Mouse (Mus musculus): Measurements from ENCODE around the gene Kctd18. TPM values are rescaled to one million over a fixed set of nuclear protein-coding genes. Genes with fewer than 3 reads are reported as not detected.
"Not testable (repeated sequence)": the region's sequence is repeated elsewhere in the genome, so short reads cannot be mapped to it uniquely, and the experiment has no call there.

Gene Kctd18
- 30.4 and 32.8 TPM in 2 replicates for total RNA-seq (2017)

DNA sequence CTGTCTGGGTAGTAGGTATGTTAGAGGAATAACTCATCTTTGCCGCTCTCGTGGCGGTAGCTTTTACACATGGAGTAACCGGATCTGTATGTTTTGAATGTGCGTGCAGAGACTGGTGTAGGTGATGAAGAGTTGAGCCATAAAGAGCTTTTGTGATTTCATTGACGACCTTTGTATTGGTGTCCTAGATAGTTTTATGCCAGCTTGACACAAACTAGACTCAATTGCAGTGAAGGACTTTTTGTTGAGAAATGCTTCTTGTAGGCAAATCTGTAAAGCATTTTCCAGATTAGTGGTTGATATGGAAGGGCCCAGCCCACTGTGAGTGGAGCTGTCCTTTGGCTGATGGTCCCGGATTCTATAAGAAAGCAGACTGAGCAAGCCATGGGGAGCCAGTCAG lies at the start of gene Kctd18:
TSS of gene Kctd18 (minus strand) at position 101 of the 400 bp plus-strand sequence.
- no peak for ATAC-seq (replicated peaks in 1 of 2; ENCODE audit: insufficient read depth in 1 of 2, low FRiP score in 2 of 2, low TSS enrichment in 1 of 2, low read depth in 1 of 2, poor library complexity in 2 of 2, severe bottlenecking in 2 of 2)

DNA sequence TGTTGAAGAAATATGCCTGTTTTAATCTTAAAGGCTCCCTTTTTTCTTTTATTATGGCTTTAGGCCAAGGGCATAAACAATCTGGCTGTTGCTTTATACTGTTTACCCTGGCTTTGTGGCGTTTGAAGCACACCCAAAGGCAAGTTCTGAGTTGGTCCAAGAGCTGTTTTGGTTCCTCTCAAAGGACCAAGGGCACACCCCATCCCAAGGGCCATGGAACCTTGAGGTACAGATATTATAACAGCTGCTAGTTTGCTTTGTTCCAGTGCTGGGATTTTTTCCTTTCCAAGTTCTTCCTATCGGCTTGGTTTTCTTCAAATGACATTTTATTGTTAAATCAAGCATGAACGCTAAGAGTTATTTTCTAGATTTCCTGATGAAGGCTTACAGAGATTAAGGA lies 46.9 kb upstream of the Kctd18 start:
- no peak for ATAC-seq (replicated peaks in 1 of 2; ENCODE audit: insufficient read depth in 1 of 2, low FRiP score in 2 of 2, low TSS enrichment in 1 of 2, low read depth in 1 of 2, poor library complexity in 2 of 2, severe bottlenecking in 2 of 2)

DNA sequence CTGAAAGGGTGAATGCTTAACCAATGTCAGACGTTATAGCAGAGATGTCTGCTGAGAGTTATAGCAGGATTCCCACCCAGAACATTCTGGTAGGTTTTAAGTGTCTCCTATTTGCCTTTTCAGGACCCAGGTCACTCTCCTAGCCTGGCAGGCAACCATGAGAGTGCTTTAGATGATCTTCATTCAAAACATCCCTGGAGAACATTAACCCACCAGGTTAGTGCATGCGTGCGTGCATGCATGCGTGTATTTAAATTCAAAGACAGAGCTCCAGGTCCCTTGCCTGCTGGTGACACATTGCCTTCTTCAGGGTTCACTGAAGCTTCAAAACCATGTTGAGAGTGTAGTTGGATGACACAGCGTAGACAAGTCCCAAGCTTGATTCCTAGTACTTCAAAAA lies 46.4 kb upstream of the Kctd18 start:
- ATAC-seq (replicated peaks in 1 of 2; ENCODE audit: insufficient read depth in 1 of 2, low FRiP score in 2 of 2, low TSS enrichment in 1 of 2, low read depth in 1 of 2, poor library complexity in 2 of 2, severe bottlenecking in 2 of 2) = no peak

DNA sequence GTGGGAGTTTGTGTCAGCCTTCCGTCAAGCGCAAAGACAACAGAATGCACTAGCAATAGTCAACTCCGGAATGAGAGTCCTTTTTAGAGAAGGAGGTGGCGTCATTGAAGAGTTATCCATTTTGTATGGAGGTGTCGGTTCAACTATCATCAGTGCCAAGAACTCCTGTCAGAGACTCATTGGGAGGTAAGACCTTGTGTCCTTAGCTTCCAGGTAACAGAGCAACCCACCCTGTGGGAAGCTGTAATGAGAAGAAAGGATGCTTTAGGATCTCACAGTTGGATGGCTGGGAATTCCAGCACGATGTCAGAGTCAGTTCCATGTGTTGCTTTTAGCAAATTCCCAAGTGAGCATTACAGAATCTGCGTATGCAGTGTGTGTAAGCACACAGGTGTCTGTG lies 43.4 kb upstream of the Kctd18 start:
- no peak for ATAC-seq (replicated peaks in 1 of 2; ENCODE audit: insufficient read depth in 1 of 2, low FRiP score in 2 of 2, low TSS enrichment in 1 of 2, low read depth in 1 of 2, poor library complexity in 2 of 2, severe bottlenecking in 2 of 2)

DNA sequence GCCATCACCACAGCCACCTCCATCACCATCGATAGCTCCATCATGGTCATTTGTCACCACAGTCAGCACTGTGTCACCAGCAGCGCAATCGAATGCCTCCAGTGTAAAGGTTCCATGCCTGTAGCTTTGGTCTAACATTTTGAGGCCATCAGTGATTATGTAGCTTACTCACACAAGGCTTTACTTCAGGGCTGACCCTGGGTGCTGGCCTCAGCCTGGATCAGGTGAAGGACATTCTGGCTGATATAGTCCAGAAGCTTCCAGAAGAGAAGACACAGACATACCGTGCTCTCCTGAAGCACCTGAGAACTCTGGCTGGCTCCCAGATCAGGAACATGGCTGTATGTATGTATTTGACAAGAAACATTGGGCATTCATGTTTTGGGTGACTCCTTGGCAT lies 40.1 kb upstream of the Kctd18 start:
- ATAC-seq (replicated peaks in 1 of 2; ENCODE audit: insufficient read depth in 1 of 2, low FRiP score in 2 of 2, low TSS enrichment in 1 of 2, low read depth in 1 of 2, poor library complexity in 2 of 2, severe bottlenecking in 2 of 2) = no peak

DNA sequence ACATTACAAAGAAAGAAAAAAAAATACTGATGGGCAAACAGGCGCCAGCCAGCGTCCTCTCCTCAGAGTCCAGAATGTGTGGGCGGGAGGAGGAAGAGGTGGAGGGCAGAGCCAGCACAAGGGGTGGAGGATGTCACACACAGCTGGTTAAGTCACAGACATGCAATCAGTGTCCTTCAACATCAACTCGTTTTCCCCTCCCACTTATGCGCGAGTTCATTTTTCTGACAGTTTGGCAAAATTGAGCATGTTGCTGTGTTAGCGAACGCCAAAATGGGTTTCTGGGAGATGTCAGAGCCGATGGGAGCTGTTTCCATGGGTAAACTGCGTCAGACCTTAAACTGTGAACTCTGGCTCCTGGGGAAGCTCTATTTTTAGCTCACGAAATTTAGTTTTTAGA lies 38.2 kb upstream of the Kctd18 start:
- no peak for ATAC-seq (replicated peaks in 1 of 2; ENCODE audit: insufficient read depth in 1 of 2, low FRiP score in 2 of 2, low TSS enrichment in 1 of 2, low read depth in 1 of 2, poor library complexity in 2 of 2, severe bottlenecking in 2 of 2)

DNA sequence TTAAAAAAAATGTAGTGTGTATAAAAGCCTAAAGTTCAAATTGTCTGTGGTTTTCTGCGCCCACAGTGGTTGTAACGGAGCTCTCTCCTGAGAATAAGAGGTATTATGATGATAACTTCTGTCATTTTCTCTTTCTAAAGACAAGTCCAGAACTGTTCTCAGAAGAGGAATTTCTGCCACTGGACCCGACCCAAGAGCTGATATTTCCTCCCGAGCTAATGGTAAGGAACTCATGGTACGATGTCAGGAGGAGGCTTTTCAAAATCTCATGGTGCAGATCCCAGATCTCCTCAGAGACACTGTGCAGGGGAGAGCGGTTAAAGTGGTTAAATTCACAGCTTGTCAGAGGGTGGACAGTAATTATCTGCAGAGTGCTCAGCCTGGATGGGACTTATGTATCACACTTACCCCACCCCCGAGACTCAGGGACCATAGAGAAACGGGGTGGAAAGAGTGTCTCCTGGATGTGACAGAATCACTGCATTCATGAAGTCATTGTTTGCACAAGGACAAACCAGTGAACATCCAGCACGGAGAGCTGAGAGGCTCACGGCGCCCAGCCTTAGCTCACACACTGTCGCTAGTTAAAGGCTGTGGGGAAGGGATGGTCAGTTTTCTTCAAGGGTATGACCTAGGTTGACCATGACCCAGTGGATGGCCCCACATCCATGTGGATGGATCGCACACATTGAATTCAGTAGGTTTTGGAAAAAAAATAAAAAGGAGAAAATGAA lies 37.5 kb upstream of the Kctd18 start:
- no peak for ATAC-seq (replicated peaks in 1 of 2; ENCODE audit: insufficient read depth in 1 of 2, low FRiP score in 2 of 2, low TSS enrichment in 1 of 2, low read depth in 1 of 2, poor library complexity in 2 of 2, severe bottlenecking in 2 of 2)

DNA sequence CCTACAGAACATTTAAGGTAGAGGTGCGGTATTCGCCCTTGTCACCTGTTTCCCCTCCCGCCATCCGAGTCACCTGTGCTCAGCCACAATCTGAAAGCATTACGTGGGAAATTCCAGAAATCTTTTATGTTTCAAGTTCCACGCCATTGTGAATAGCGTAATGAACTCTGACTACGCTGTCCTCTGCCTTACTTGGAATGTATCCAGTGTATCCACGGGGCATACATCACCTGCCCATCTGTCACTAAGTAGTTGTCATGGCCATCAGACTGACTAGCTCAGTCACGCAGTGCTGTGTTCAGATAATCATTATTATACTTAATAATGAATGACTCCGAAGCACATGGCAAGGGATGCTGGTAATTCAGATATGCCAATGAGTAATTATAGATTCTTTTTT lies 36.8 kb upstream of the Kctd18 start:
- ATAC-seq (replicated peaks in 1 of 2; ENCODE audit: insufficient read depth in 1 of 2, low FRiP score in 2 of 2, low TSS enrichment in 1 of 2, low read depth in 1 of 2, poor library complexity in 2 of 2, severe bottlenecking in 2 of 2) = no peak

DNA sequence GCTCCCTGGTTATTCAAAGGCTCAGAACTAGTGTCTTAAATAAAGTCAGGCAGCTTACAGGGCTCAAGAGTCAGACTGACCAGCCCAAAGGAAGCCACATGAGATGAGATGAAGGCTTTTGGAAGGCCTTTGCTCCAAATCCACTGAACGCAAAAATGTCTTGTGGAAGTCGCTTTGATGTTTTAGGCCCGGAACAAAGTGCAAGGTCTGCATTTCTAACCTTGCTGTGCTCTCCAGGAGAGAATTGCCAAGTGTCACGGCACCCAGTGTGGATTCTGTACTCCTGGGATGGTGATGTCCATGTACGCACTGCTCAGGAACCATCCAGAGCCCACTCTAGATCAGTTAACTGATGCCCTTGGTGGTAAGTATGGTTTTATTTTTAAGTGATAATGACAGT lies 30.4 kb upstream of the Kctd18 start:
- ATAC-seq (replicated peaks in 1 of 2; ENCODE audit: insufficient read depth in 1 of 2, low FRiP score in 2 of 2, low TSS enrichment in 1 of 2, low read depth in 1 of 2, poor library complexity in 2 of 2, severe bottlenecking in 2 of 2) = no peak

DNA sequence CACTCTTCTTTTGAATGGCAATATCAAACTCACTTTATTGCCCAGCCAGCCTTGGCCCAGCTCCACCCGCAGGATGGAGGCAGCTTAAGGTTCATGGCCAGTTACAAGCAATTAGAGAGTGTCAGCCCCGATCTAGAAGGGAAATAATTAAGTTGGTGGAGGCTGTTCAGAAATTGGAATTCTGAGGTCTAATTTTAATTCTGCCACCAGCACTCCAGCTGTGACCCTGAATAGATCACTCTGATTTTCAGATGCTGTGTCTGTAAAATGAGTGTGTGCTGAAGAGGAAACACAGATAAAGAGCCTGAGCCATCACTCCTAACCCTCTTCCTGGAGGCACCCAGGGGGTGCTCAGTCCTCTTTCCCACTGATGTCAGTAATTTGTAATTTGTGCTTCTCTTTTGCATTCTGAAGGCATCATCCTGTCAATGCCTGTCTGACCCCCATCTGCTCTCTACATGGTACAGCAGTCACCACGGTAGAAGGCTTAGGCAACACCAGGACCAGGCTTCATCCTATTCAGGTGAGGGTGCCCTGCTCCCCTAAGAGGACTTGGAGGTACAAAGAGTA lies 28.1 kb upstream of the Kctd18 start:
- no peak for ATAC-seq (replicated peaks in 1 of 2; ENCODE audit: insufficient read depth in 1 of 2, low FRiP score in 2 of 2, low TSS enrichment in 1 of 2, low read depth in 1 of 2, poor library complexity in 2 of 2, severe bottlenecking in 2 of 2)

DNA sequence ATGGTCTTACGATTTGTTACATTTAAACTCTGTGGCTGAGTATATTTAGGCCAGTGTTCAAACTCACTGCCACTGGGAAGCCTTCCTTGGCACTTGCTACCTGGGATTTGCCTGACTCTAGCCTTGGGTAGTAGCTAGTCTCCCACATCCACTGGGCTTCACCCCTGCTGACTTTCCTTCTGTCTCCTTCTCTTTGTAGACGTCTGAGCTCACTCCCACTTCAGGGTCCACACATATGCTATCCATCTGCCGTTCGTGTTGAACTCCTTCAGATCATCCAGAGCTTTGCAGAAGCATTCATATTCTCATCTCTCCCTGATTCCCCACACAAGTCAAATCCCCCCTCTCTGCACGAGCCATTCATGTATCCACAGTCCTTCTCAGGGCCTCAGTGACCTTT lies 26.8 kb upstream of the Kctd18 start:
- no peak for ATAC-seq (replicated peaks in 1 of 2; ENCODE audit: insufficient read depth in 1 of 2, low FRiP score in 2 of 2, low TSS enrichment in 1 of 2, low read depth in 1 of 2, poor library complexity in 2 of 2, severe bottlenecking in 2 of 2)

DNA sequence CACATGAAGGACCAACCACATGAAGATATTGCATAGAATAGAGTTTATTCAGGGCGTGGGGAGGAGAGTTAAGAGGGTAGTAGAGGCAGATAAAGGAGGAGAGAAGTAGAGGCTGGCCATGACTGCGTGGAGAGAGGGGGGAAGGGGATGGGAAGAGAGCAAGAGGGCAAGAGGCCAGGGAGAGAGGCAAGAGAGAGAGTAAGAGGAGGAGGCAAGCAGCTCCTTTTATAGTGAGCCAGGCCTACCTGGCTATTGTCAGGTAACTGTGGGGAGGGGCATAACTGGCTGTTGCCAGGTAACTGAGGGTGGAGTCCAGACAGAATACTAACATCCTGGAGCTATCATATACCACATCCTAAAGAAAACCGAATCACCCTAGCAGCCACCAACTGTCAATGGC lies 26.3 kb upstream of the Kctd18 start:
- ATAC-seq (replicated peaks in 1 of 2; ENCODE audit: insufficient read depth in 1 of 2, low FRiP score in 2 of 2, low TSS enrichment in 1 of 2, low read depth in 1 of 2, poor library complexity in 2 of 2, severe bottlenecking in 2 of 2) = no peak

DNA sequence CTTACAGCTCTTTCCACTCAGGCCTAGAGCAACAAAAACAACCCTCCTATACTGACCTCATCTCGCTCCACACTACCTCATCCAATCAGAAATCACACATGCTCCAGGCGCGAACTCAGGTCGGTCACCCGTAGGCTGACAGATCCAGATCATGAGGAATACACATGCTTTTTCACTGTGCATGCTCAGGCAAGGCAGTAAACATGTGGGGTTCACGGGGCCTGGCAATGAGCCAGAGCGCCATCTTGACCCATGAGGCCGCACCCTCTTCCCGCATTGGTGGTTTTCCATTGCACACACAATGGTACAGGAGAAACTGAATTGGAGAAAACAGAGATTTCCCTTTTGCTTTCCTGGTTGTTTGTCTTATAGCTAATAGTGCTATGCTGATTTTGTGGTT lies 18.6 kb upstream of the Kctd18 start:
- ATAC-seq (replicated peaks in 1 of 2; ENCODE audit: insufficient read depth in 1 of 2, low FRiP score in 2 of 2, low TSS enrichment in 1 of 2, low read depth in 1 of 2, poor library complexity in 2 of 2, severe bottlenecking in 2 of 2) = not testable (repeated sequence)

DNA sequence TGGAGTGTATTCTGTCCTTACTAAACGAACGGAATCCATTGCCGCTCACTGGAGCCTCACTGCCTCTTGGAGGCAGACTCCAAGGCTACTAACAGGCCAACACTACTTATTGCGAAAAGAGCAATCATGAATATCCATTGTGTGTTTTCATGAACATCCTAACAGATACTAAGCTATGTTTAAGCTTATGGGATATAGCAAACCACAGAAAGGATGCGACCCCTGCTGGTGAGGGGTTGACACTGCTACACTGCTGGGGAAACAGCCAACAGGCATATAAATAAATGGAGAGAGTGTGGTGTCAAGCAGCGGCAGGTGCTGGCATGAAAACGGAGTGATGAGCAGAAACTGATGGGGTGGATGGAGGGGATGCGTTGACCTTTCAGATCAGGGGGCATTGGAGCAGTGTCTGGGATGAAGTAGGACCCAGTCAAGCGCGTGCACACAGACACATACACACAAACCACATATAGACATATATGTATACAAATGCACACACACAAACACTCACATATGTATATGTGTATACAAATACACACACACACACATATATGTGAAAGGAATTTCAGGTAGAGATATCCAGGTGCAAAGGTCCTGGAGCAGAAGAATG lies 12.5 kb upstream of the Kctd18 start:
- peak; percentile 43 to 63 for ATAC-seq (replicated peaks in 1 of 2; ENCODE audit: insufficient read depth in 1 of 2, low FRiP score in 2 of 2, low TSS enrichment in 1 of 2, low read depth in 1 of 2, poor library complexity in 2 of 2, severe bottlenecking in 2 of 2)

DNA sequence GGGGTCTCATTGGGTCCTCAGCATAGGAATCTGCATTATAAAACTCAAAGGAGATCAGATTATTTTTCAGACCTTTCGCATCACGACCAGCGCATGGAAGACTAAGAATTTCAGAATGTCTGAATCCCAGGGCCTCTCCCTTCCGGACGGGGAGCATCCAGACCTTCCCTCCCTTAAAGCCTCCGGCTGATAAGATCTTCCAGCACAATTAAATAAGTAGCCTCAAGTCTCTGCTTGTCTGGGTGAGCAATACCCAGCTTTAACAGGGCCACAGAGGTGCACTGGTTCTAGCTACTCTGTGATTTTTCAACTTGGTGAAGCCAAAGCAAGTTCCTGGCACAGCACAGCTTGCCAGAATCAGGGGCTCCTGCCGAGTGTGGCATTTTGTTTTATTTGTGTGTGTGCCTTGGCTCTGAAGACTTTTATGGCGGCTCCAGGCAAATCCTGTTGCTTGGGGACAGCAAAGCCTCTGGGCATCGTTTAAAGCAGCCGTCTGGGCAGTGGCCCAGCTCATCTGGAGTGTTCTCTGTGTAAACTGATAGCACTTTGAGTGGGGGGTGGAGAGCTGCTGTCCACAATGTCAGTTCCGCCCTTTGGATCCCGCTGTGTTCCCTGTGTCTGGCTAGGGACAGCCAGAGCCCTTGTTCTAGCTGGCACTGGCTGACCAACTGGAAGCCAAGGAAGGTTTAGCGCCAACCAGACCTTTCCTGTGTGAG lies 11.6 kb upstream of the Kctd18 start:
- ATAC-seq (replicated peaks in 1 of 2; ENCODE audit: insufficient read depth in 1 of 2, low FRiP score in 2 of 2, low TSS enrichment in 1 of 2, low read depth in 1 of 2, poor library complexity in 2 of 2, severe bottlenecking in 2 of 2) = no peak

DNA sequence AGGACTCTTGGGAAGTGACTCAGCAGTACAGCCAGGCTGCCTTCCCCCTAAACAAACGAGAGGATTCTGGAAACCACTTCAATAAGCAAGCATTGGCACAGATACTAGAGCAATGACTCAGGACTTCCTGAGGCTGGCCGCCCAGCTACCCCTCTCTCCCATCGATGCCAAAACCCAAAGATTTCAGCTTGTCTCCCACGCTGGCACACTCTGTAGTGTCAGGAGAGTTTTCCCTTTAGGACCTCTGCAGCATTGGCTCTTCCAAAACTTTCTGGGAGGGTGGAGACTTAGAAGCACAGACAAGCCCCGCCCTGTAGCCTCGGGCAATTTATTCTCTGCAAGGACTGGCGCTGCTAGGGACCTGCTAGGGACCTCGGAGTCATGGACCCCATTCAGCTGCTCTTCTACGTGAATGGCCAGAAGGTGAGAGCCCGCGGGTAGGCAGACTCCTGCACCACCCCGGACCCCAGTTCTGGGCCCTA lies 10.9 kb upstream of the Kctd18 start, which contains the start of gene Aox1:
TSS of gene Aox1 (plus strand) at position 296 of the 482 bp plus-strand sequence.
- ATAC-seq (replicated peaks in 1 of 2; ENCODE audit: insufficient read depth in 1 of 2, low FRiP score in 2 of 2, low TSS enrichment in 1 of 2, low read depth in 1 of 2, poor library complexity in 2 of 2, severe bottlenecking in 2 of 2) = peak; percentile 92 to 97

DNA sequence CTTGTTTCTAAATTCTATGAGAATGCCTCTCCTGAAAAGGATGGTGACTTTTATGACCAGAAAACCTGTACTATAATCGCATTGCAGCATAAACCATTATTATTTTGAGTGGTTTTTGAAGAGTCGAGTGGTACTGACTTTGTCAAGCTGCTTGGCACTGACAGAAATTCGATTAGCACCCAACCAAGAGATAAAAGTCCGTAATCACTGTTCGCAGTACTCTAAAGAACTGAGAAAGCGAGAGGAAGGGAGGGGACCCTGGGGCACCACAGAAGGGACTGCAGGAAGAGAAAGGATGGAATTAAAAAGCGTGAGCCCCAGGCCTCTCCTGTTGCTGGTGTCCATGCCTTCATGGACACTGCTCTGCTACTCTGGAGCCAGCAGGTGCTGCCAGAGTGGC lies 9.0 kb upstream of the Kctd18 start:
- ATAC-seq (replicated peaks in 1 of 2; ENCODE audit: insufficient read depth in 1 of 2, low FRiP score in 2 of 2, low TSS enrichment in 1 of 2, low read depth in 1 of 2, poor library complexity in 2 of 2, severe bottlenecking in 2 of 2) = no peak

DNA sequence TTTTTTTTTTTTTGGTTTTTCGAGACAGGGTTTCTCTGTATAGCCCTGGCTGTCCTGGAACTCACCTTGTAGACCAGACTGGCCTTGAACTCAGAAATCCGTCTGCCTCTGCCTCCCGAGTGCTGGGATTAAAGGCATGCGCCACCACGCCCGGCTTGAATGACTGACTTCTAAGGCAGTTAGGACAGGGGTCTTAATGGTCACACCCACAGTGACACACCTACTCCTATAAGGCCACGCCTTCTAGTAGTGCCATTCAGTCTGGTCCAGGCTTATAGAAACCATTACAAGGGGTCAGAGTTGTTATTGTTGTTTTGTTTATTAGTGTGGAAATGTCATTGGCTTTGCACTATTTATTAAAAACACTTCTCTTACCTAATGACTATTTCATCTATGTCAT lies 12.4 kb downstream of the Kctd18 start:
- ATAC-seq (replicated peaks in 1 of 2; ENCODE audit: insufficient read depth in 1 of 2, low FRiP score in 2 of 2, low TSS enrichment in 1 of 2, low read depth in 1 of 2, poor library complexity in 2 of 2, severe bottlenecking in 2 of 2) = not testable (repeated sequence)

All from hematopoietic stem cell, adult 5-6 weeks (primary cell).